Mouse (Mus musculus) urinary bladder, postnatal 4 days (tissue): ENCODE measurements around the gene Ankrd13a.
A peak's percentile ranks its signal among the peaks of the same experiment; 100 is the strongest.

Experiments
- DNase-seq, 2 experiments: peaks; one replicate each; pipeline ENCODE4 v3.0.0; 2021 to 2022; ENCODE audit warnings: low spot score in 2 of 2

The Ankrd13a gene

GRCm38 (mm10) chr5:114766686-114767085, 7.8 kb upstream of the Ankrd13a start:
- DNase-seq: no peak

GRCm38 (mm10) chr5:114767185-114767584, 7.3 kb upstream of the Ankrd13a start:
- no peak for DNase-seq

GRCm38 (mm10) chr5:114769786-114770185, 4.7 kb upstream of the Ankrd13a start:
- DNase-seq: no peak

DNA sequence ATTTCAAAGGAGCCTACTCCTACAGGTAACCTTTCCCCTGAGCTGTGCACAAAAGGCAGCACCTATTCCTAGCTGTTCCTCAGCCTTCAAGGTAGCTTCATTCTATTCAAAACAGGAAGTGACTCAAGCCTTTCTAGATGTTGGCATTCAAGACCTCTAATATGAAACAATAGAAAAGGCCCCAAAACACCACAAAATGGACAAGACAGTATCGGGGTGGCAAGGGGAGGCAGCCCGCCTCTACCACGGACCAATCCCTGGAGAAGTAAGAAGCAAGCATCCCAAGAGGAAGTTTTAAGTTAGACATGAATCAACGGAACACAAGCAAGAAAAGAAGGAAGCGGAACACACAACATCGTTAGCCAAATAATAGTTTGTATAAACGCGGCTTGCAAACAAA, 2.7 kb upstream of the Ankrd13a start:
- no peak for DNase-seq

DNA sequence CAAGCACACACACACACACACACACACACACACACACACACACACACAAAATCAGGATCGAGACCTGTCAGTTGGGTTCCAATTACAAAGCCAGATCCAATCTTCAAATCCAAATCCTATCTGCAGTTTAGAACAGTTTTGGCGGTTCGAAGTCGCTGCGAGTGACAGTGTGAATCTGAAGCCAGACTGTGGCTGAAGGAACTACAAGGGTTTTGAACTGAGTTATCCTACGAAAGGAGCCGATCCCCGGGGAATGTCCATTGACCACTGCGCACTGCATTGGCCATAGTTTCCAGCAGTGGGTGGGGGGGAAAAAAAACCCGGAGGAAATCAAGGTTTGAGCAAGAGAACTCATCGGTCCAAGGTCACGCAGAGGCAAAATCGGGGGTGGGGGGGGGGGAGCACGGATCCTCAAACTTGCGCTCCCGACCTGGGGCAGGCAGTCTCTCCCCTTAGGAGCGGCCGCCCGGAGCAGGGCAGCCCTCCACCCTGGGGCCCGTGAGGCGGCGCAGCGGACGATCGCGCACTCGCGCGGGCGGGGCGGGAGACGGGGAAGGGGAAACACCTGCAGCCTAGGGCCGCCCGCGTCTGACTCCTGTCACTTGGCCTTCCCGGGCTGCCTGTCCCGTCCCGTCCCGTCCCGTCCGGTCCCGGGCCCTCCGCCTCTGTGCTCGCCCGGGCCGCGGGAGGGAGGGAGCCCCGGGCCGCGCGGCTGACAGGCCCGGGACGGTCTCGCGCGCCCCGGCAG, 1.8 kb upstream of the Ankrd13a start:
- DNase-seq: peak in 1 of 2 experiments; percentile 45

GRCm38 (mm10) chr5:114773211-114773710, 1.2 kb upstream of the Ankrd13a start:
- DNase-seq: peak; percentile 97 to 98

- DNase-seq: no peak
These were observed 697 bp upstream of the Ankrd13a start for GRCm38 (mm10) chr5:114773780-114774179.

- peak in 1 of 2 experiments; percentile 37 for DNase-seq
These were observed 841 bp downstream of the Ankrd13a start, which contains the start of gene Git2 for GRCm38 (mm10) chr5:114775056-114775979. Gene Git2, minus strand, starts transcription at chr5:114775517.

- DNase-seq: no peak
These were observed 1.7 kb downstream of the Ankrd13a start for GRCm38 (mm10) chr5:114776174-114776573.

DNA sequence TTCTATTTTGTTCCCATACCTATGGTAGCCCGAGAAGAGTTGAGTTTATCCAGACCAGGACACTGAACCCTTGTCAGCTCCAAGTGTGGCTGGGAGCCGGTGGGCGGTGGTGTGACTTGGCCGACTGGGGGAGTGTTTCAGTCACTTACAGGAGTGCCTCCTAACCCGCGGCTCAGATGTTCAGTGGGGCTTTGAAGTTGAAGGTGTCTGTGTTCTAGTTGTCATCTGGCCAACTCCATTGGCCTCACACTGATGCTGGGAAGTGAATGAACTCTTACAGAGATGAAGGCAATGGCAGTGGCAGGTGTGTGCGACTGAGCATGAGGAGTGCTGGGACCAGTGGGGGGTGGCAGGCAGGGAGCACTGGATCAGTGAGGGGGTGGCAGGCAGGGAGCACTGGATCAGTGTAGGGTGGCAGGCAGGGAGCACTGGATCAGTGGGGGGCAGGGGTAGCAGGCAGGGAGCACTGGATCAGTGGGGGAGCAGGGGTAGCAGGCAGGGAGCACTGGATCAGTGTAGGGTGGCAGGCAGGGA, 5.5 kb downstream of the Ankrd13a start:
- no peak for DNase-seq

- DNase-seq: no peak
These were observed 6.4 kb downstream of the Ankrd13a start for GRCm38 (mm10) chr5:114780912-114781311.

DNA sequence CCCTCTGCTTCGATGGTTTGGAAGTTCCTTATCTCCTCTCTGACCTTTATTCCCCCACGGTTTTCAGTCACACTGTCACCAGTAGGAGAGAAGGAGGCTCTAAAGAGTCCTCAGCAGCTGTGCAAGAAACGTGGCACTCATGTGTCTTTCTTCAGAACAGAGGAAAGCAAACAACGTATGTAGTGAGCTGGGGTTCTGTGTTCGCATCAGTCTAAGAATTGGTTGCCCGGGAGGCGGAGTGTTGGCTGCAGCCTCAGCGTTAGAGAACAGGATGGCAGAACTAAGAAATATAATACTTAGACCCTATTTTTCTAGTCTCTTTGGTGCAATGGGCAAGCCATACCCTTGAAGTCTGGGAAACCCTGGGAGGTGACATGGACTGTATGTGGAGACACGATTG, 8.5 kb downstream of the Ankrd13a start:
- no peak for DNase-seq

GRCm38 (mm10) chr5:114783405-114784163, 9.1 kb downstream of the Ankrd13a start:
- no peak for DNase-seq

- DNase-seq: no peak
These were observed 10.2 kb downstream of the Ankrd13a start for GRCm38 (mm10) chr5:114784622-114785165.

DNA sequence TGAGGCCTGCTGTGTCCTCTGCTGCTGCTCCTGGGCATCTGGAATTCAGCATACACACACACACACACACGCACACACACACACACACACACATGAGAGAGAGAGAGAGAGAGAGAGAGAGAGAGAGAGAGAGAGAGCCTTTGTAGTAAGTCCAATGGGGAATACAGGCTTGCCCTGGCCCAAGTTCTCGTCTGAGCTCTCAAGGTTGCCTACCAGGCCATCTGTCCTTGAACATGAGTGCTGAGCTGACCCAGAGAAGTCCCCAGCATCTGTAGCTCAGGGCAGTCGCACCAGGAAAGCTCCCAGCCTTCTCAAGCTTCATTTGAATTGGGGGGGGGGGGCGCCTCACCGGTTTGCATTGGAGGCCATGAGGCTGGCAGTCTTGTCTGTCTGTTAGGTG, 10.7 kb downstream of the Ankrd13a start:
- DNase-seq: no peak

DNA sequence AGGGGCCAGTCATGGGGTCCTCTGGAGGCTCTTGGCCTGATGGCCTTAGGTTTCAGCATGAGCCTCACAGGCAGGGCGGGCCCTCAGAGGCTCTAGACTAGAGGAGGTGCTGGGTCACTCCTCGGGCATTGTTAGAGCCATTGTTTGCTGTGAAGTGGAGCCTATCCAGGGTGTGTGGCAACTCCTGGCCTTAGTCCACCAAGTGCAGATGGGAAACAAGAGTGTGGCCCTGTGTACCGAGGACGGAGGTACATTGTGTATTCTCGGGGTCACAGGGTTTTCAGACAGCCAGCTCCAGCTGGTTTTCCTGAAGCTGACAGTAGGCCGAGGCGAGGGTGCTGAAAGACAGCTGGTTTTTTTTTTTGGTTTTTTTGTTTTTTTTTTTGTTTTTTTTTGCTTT, 18.8 kb downstream of the Ankrd13a start:
- DNase-seq: no peak

DNA sequence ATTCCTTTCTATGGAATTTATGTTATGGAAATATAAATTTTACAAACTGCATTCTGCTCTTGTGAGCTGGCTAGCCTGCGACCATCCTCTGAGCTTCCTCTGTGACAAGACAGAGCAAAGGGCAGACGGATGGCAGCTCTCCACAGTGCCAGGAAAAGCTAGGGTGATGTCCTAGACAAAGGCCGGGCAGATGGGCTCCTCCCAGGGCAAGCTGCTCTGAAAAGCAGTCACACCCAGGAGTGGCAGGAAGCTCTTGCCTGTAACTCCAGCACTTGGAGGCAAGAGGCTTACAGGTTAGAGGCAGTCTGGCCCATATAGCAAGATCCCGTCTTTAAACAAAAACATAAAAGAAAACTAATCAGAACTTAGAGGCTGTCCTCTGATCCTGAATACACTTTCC, 20.1 kb downstream of the Ankrd13a start:
- DNase-seq: no peak

GRCm38 (mm10) chr5:114795231-114795630, 20.8 kb downstream of the Ankrd13a start:
- no peak for DNase-seq

DNA sequence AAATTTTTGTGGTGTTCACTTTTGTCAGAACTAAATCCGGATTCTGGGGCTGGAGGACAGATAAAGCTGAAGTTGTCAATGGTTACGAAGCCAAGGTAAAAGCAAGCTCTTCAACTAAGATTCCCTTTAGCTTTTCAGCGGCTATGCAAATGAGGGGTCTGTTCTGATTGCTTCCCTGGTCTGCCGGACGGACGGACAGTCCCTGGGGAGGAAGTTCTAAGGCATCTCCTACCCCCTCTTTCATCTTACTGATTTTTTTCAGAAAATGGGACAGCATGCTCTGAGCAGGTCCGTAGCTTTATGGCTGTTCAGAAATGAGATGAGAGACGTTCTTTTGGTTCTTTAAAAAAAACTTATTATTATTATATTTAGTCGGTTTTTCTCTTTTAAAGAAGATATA, 21.2 kb downstream of the Ankrd13a start:
- DNase-seq: no peak

DNA sequence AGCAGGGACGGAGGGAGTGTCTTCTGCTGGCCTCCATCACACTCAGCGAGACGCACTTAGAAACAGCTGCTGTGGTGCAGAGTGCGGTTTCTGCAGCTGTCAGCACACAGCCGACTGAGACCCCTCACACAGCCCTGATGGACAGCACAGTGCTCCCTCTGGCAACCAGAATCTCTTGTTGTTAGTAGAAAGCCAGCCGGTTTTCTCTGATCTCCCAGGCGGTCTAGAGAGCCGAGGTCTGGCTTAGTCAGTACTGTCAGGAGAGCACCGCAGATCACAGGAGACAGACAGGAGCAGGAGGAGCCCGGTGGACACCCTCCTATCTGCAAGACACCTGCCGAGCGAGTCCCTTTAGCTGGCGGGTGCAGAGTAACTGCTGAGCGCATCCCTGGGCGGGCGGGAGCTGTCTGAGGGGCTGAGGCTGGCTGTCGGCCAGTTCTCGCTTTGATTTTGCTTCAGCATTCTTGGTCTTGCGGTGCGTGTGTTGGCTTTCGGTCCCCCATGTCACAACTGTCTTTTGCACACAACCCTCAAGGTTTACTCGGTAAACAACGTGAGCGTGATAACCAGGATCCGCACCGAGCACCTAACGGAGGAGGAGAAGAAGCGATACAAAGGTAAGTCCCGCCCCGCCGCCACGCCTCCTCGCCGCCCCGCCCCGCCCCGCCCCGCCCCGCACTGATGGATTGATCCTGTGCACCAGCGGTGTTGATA, 22.0 kb downstream of the Ankrd13a start:
- DNase-seq: no peak

DNA sequence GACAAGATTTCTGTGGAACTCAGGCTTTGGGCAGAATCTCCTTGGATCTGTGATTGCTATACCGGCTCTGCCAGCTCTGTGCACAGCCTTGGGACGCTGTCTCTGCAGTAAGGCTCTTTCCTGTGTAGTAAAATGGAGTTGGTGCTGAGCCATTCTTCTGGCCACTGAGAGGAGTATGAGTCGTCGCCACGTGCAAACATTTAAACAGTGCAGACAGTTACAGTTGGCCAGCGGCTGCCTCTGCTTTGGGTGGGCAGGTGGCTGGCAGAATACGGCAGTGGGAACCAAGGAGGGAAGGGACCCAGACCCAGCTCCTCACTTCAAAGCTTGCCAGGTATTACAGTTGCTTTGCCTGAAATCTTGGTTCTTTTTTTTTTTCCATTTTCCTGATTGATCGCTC, 22.8 kb downstream of the Ankrd13a start:
- no peak for DNase-seq
